Mouse (Mus musculus): ENCODE measurements around the gene Lrrc75a.

Lrrc75a gene

DNA sequence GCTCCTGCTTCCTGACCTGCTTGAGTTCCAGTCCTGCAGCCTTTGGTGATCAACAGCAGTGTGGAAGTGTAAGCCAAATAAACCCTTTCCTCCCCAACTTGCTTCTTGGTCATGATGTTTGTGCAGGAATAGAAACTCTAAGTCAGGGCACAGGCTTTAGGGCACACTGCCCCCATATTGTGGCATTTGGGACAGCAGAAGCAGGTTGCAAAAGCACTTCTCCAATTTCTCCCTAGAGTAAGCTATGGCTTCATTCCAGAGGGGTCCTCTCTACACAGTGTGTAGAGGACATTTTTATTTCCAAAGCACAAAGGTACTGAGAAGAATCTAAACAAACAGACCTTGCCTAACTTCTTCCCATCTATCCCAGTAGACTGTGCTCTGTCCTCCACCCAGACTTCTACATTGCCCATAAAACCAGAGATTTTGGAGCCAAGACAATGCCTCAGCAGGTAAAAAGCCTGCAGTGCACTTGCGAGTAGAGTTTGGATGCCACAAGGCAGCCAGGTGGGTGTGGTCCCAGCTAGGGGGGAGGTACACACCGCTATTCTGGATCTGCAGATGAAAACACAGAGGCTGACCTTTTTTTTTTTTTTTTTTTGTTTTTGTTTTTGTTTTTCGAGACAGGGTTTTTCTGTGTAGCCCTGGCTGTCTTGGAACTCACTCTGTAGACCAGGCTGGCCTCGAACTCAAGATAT lies 26.6 kb downstream of the Lrrc75a start:
- CTCF ChIA-PET: no interaction called here

DNA sequence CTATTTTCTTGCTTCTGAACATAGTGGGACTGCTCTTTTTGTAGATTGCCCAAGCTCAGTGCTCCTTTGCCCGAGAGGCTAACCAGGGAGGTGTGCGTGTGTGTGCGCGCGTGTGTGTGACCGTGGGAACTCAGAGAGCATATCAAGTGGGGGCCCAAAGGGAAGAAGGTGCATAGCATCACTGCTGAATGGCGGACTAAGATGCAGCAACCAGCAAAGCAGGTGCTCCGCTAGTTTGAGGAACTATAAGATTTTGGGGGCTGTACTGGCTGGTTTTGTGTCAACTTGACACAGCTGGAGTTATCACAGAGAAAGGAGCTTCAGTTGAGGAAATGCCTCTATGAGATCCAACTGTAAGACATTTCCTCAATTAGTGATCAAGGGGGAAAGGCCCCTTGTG lies 27.2 kb downstream of the Lrrc75a start:
- CTCF ChIA-PET: no interaction called here

GRCm38 (mm10) chr11:62615456-62615855 lies 32.9 kb downstream of the Lrrc75a start:
- CTCF ChIA-PET: interaction anchor here (1.0 kb wide), 1 partner anchor 60 kb away, joined by 3 read pairs; no protein-coding TSS in a partner anchor

DNA sequence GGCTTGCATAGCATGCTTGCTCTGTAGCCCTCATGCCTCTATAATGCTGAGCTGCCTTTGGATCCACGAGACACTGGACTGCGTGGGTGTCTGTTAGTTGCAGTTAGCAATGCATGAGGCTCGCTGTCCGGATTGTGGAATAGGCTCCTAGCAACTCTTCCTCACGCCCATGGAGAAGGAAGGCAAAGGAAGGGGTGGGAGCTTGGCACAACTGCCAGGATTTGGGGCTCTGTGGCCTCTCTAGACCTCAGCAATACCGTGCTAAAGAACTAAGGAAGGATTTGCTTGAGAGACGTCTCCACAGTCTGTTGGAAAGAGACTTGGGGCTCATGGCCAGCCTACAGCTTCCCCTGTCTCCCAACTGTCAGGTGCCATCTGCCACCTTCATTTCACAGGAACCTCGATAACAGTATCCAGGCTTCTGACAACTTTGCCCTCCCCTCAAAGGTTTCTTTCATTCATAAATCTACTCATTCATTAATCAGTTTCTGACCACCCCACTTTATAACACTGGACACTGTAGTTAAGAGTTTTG lies 33.4 kb downstream of the Lrrc75a start:
- CTCF ChIA-PET: interaction anchor here (1.0 kb wide), 1 partner anchor 61 kb away, joined by 3 read pairs; no protein-coding TSS in a partner anchor

DNA sequence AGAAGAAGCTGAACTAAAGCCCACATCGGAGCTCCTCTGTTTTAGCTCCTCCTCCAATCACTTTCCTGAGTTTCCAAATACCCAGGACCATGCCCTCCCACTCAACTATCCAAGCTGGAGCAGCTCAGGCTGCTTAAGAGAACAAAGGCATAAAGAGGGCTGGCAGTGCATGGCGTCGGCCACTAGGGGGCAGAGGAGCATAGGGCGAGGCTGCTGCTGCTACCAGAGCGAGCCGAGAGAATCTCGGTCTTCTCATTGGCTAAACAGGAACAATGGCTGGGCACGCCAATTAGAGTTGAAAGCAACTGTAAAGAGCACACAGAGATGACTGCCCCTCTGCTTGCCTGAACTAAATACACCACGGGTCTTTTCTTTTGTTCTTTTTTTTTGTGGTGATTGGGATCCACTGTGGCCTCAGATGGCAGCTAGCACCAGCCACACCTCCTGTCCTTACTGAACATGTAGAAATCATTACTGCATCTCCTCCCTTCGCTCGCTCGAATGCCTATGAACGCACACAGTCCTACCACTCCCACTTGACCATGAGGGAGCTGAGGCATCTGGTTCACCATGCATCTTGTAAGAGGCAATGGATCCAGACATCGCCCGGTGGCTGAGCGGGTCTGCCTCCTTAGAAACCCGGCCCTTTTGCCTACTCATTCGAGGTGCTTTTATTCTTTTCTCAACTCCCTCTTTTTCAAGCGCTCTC lies 34.5 kb downstream of the Lrrc75a start:
- CTCF ChIA-PET: interaction anchor here (1.1 to 1.4 kb wide), 2 partner anchors 10 to 79 kb away, joined by 4 to 5 read pairs; no protein-coding TSS in a partner anchor

DNA sequence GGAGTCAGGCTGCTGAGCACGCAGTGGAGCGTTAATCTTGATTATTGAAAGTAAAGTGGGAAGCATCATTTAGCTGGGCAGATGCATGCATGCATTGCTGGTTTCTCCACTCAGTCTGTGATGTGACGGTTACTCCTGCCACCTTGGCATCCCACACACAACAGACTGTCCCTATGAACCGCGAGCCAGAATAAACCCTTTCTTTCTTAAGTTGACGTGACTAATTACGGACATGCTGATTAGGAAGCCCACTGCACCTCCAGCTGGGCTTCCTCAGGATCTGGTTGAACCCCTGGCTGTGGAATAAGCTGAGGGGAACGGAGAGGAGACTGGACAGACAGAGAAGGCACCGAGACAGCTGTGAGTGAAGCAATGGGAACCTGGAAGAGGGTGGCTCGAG lies 35.7 kb downstream of the Lrrc75a start:
- CTCF ChIA-PET: interaction anchor here (1.4 kb wide), 1 partner anchor 80 kb away, joined by 5 read pairs; no protein-coding TSS in a partner anchor

GRCm38 (mm10) chr11:62610304-62610703 lies 38.0 kb downstream of the Lrrc75a start:
- CTCF ChIA-PET: no interaction called here

GRCm38 (mm10) chr11:62608826-62609675 lies 39.3 kb downstream of the Lrrc75a start:
- CTCF ChIA-PET: interaction anchor here (0.5 to 0.6 kb wide), 3 partner anchors 33 to 87 kb away, joined by 3 to 5 read pairs (median 3); no protein-coding TSS in a partner anchor

DNA sequence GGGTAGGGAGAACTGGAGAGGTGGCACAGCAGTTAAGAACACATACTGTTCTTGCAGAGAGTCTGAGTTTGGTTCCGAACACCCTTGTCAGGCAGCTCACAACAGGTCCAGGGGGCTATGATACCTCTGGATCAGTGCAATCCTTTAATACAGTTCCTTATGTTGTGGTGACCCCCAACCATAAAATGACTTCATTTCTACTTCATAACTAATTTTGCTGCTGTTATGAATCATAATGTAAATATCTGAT lies 40.4 kb downstream of the Lrrc75a start:
- CTCF ChIA-PET: interaction anchor here (0.5 kb wide), 1 partner anchor 34 kb away, joined by 3 read pairs; the partner anchor contains the start of gene Trpv2

- CTCF ChIA-PET: interaction anchor here (0.5 kb wide), 1 partner anchor 33 kb away, joined by 3 read pairs; the partner anchor contains the start of gene Trpv2
These were observed 41.0 kb downstream of the Lrrc75a start for GRCm38 (mm10) chr11:62607170-62607951.

DNA sequence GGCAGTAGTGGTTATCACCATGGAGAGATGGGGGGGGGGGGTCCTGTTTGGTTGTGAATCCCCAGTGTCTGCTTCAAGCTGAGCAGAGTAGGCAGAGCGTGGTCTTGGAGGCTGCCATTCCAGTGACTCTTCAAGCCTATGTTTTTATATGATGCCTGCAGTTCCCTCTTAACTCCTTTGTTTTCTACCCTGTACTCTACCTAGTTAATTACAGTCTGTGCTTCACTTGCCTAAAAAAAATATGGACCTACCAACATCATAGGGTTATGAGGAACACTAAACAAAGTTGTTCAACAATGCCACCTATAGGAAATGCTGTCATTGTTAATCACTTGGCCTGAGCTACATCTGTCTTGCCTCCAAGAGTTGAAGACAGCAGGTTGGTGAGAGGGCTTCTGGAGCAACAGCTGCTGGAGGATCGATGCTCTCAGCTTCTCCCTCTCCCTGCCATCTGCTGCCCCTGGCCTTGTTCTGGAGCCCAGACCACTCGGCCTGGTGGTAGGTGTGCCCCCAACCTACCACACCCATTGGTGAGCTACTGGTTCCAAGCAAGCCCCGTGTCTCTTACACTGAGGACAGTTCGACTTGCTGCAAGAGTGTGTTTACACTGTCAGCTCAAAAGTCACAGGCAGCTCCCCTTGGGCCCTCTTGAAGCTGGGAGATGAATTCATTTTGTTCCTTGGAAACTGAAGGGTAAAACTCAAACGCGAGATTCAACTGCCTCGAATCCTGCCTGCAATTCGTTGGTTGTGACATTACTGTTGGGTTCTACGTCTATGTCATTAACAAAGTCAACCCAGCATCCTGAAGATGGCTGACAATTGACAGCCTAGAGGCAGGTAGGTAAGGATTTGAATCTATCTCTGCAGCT lies 41.8 kb downstream of the Lrrc75a start:
- CTCF ChIA-PET: no interaction called here

GRCm38 (mm10) chr11:62605619-62606298 lies 42.6 kb downstream of the Lrrc75a start:
- CTCF ChIA-PET: no interaction called here

- CTCF ChIA-PET: interaction anchor here (1.2 to 1.5 kb wide), 2 partner anchors 9 to 19 kb away, joined by 3 to 4 read pairs; no protein-coding TSS in a partner anchor
These were observed 43.3 kb downstream of the Lrrc75a start for GRCm38 (mm10) chr11:62604886-62605618.

GRCm38 (mm10) chr11:62604123-62604706 lies 44.1 kb downstream of the Lrrc75a start:
- CTCF ChIA-PET: interaction anchor here (1.2 to 1.5 kb wide), 3 partner anchors 9 to 49 kb away, joined by 3 to 5 read pairs (median 4); no protein-coding TSS in a partner anchor

DNA sequence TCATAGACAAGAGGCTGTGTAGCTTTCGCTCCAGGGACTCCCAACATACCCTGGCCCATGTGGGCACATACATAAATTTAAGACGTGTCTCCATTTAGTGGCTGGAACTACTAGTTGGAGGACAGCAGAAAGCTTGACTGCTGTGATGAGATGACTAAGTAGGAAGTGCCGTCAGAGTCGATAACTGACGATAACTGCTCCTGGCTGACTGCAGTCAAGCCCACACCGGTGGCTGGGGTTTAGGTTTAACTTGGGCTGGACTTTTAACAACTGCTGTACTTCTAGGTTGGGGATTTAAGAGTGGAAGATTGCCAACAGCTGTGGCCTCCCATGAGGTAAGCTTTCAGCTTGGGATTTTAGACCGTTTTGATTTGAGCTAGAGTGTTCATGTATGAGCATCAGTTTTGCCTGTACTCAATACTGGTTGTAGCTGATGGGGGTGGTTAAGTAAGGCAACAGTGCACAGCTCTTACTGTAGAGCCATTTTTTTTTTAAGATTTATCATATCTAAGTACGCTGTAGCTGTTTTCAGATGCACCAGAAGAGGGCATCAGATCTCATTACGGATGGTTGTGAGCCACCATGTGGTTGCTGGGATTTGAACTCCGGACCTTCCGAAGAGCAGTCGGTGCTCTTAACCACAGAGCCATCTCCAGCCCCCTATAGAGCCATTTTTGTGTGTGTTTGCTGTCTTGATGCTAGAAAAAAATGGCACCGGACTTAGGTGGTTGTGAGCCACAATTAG lies 44.8 kb downstream of the Lrrc75a start:
- CTCF ChIA-PET: interaction anchor here (0.6 to 1.5 kb wide), 3 partner anchors 10 to 709 kb away, joined by 4 to 5 read pairs (median 5); no protein-coding TSS in a partner anchor

- CTCF ChIA-PET: interaction anchor here (1.4 kb wide), 1 partner anchor 50 kb away, joined by 5 read pairs; no protein-coding TSS in a partner anchor
These were observed 45.6 kb downstream of the Lrrc75a start for GRCm38 (mm10) chr11:62602619-62603311.
